Mouse (Mus musculus) colon, adult 2 months (tissue): ENCODE data around the gene Cpb1. TPM values are rescaled to one million over a fixed set of nuclear protein-coding genes. Genes with fewer than 3 reads are reported as not detected.

Source experiments
- polyA plus RNA-seq: library from polyadenylated mRNA; depleted of rRNA; stranded (reverse); fragments of >200 nt; gene quantifications from 2 replicates; pipeline ENCODE4 v1.2.3, GENCODE M21; 2012; rRNA removed

The Cpb1 gene
- 0.15 and 124 TPM in 2 replicates for polyA plus RNA-seq

DNA sequence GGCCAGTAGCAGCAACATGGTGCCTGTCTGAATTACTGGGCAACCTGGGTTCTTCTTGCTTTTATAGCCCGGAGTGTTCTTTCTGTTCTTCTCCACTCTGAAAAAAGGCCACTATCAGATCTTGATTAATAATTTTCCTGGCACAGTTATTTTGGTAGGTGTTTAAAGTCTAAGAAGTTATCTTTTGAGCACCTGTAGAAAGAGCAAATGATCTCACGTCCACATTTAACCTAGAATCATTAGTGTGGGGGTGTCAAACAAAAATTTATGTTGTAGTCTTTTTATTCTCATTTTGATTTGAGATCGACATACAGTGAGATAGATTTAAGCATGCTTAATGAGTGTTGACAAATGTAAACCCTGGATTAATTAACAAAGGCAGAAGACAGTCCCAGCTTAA lies at the start of gene Cpb1:
Gene Cpb1 (minus strand): TSS at position 101 of the 400 bp plus-strand sequence.

DNA sequence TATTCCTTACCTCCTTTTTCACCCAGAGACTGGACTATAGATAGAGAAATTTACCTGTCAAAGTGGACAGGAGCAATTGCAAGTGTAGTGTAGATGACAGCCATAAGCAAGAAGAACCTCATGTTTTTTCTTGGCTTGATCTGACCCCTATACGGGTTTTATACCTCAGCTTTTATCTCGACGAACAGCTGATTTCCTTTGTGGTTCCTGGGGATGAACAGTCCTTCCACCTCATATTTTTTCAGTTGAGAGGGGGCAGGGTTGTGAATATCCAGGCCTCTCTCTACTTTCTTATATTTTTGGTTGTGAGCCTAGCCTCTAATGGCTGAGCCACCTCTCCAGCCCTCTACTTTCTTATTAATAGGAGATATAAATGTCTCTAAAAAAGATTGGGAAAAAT lies 33.5 kb downstream of the Cpb1 start, which contains the start of gene Cpa3:
Gene Cpa3 (minus strand): TSS at position 132 of the 400 bp plus-strand sequence.

Other genes with a start within 250 kb of the Cpb1 start
- 26.7 and 30.8 TPM in 2 replicates for gene Hps3, start 240.4 kb downstream of the Cpb1 start, polyA plus RNA-seq
- gene Hltf, start 217.9 kb downstream of the Cpb1 start, polyA plus RNA-seq = 2.1 and 4.7 TPM in 2 replicates
- 13.4 and 13.9 TPM in 2 replicates for gene Gyg, start 120.4 kb downstream of the Cpb1 start, polyA plus RNA-seq
- gene Cpa3, start 33.6 kb downstream of the Cpb1 start, polyA plus RNA-seq = not detected in 2 replicates
- gene Agtr1b, start 91.4 kb upstream of the Cpb1 start, polyA plus RNA-seq = 0.28 and 0.36 TPM in 2 replicates